Mouse (Mus musculus) spleen, adult 10 weeks (tissue): ENCODE measurements around the gene Mapk10. TPM values are rescaled to one million over a fixed set of nuclear protein-coding genes. Genes with fewer than 3 reads are reported as not detected.

Source experiments
- polyA plus RNA-seq: library from polyadenylated mRNA; stranded (reverse); fragments of 350-450 nt; fragmentation: Illumina TruSeq; extraction: RNeasy Lipid Tissue Mini Kit (QIAGEN cat#74804); gene quantifications from one replicate; pipeline ENCODE4 v1.2.3, GENCODE M21; 2015; ENCODE audit warnings: low replicate concordance; ENCODE audit not compliant: insufficient read depth

Gene Mapk10
- 0.95 TPM for polyA plus RNA-seq

DNA sequence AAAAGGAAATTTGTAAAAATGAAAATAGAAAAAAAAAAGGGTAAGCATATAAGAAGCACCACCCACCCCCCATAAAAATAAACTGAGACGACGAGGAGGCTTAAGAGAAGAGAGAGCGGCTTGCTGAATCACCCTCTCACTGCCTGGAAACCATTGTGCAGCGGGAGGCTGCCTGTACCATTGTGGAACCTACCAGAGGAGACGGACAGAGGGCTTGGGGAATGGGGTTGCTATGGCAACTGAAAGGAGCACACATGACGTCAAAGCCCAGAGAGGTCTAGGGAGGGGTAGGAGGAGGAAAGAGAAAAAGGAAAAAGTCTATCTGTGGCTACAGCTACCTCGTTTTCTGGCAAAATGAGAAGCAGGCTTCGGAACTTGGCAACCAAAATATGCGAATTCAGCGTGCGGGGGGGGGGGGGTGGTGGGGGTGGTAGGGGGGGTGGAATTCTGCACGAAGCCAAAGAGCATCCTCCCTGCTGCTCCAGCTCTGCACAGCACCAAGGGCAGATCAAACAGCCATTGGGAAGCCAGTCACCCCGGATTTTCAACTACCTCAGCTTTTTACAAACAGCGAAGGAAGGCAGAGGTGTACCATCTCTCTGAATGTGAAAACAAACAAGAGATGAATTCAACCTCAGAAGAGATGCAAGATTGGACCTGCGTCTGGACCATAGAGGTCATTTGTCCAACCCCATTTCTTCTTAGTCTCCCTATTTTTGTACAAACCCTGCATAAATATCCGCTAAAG lies at the start of gene Mapk10:
TSS of gene Mapk10 (minus strand) at position 234 of the 748 bp plus-strand sequence.

Other genes with a start within 250 kb of the Mapk10 start
- gene Ptpn13, start 213.9 kb upstream of the Mapk10 start, polyA plus RNA-seq, result 3.3 TPM